Mouse (Mus musculus): ENCODE data around the gene Olfr1183. TPM values are rescaled to one million over a fixed set of nuclear protein-coding genes. Genes with fewer than 3 reads are reported as not detected.
"Not testable (repeated sequence)": the region's sequence is repeated elsewhere in the genome, so short reads cannot be mapped to it uniquely, and the experiment has no call there.

Gene Olfr1183
- not detected for total RNA-seq (2022)

GRCm38 (mm10) chr2:88454567-88454966, at the start of gene Olfr1183:
Gene Olfr1183, plus strand, starts transcription at chr2:88454867.
- DNase-seq (ENCODE audit: low spot score) = not testable (repeated sequence)

GRCm38 (mm10) chr2:88406353-88406752, 48.3 kb upstream of the Olfr1183 start, which contains the start of gene Olfr1179:
Gene Olfr1179, minus strand, starts transcription at chr2:88406453.
- DNase-seq (ENCODE audit: low spot score) = no peak

GRCm38 (mm10) chr2:88419051-88419450, 35.6 kb upstream of the Olfr1183 start, which contains the start of gene Olfr1180:
Gene Olfr1180, minus strand, starts transcription at chr2:88419151.
- DNase-seq (ENCODE audit: low spot score) = no peak

- DNase-seq (ENCODE audit: low spot score) = no peak
Observed at GRCm38 (mm10) chr2:88426071-88426470, 28.6 kb upstream of the Olfr1183 start, which contains the start of gene Olfr1181. Gene Olfr1181, minus strand, starts transcription at chr2:88426171.

- no peak for DNase-seq (ENCODE audit: low spot score)
Observed at GRCm38 (mm10) chr2:88449031-88449430, 5.6 kb upstream of the Olfr1183 start, which contains the start of gene Gm13757. Gene Gm13757, minus strand, starts transcription at chr2:88449131.

- no peak for DNase-seq (ENCODE audit: low spot score)
Observed at GRCm38 (mm10) chr2:88483298-88483697, 28.6 kb downstream of the Olfr1183 start, which contains the start of gene Olfr1184. Gene Olfr1184, plus strand, starts transcription at chr2:88483598.

GRCm38 (mm10) chr2:88493020-88493419, 38.4 kb downstream of the Olfr1183 start, which contains the start of gene Olfr1185-ps1:
Gene Olfr1185-ps1, plus strand, starts transcription at chr2:88493320.
- no peak for DNase-seq (ENCODE audit: low spot score)

- no peak for DNase-seq (ENCODE audit: low spot score)
Observed at GRCm38 (mm10) chr2:88518251-88518650, 63.6 kb downstream of the Olfr1183 start, which contains the start of gene Olfr1186. Gene Olfr1186, plus strand, starts transcription at chr2:88518551.

Other genes starting within 250 kb of the Olfr1183 start
- gene Olfr1170, start 226.5 kb upstream of the Olfr1183 start, total RNA-seq (2022) = not detected
- gene Olfr1173, start 175.0 kb upstream of the Olfr1183 start, total RNA-seq (2022) = not detected
- not detected for gene Olfr1174-ps, start 139.7 kb upstream of the Olfr1183 start, total RNA-seq (2022)
- gene Olfr1175-ps, start 127.7 kb upstream of the Olfr1183 start, total RNA-seq (2022) = not detected
- gene Olfr1176, start 118.1 kb upstream of the Olfr1183 start, total RNA-seq (2022) = not detected
- not detected for gene Olfr1177-ps, start 108.4 kb upstream of the Olfr1183 start, total RNA-seq (2022)
- not detected for gene Olfr1178, start 67.8 kb upstream of the Olfr1183 start, total RNA-seq (2022)
- gene Olfr1179, start 48.4 kb upstream of the Olfr1183 start, total RNA-seq (2022) = not detected
- gene Olfr1180, start 35.7 kb upstream of the Olfr1183 start, total RNA-seq (2022) = not detected
- not detected for gene Olfr1181, start 28.7 kb upstream of the Olfr1183 start, total RNA-seq (2022)
- not detected for gene Gm13757, start 5.7 kb upstream of the Olfr1183 start, total RNA-seq (2022)
- not detected for gene Olfr1184, start 28.7 kb downstream of the Olfr1183 start, total RNA-seq (2022)
- gene Olfr1185-ps1, start 38.5 kb downstream of the Olfr1183 start, total RNA-seq (2022) = not detected
- not detected for gene Olfr1186, start 63.7 kb downstream of the Olfr1183 start, total RNA-seq (2022)
- not detected for gene Olfr1188, start 102.1 kb downstream of the Olfr1183 start, total RNA-seq (2022)
- not detected for gene Olfr1189, start 131.6 kb downstream of the Olfr1183 start, total RNA-seq (2022)
- gene Olfr1191-ps1, start 185.7 kb downstream of the Olfr1183 start, total RNA-seq (2022) = not detected
- not detected for gene Olfr1192-ps1, start 193.6 kb downstream of the Olfr1183 start, total RNA-seq (2022)
- not detected for gene Olfr1193, start 220.8 kb downstream of the Olfr1183 start, total RNA-seq (2022)
- not detected for gene Olfr1195, start 234.3 kb downstream of the Olfr1183 start, total RNA-seq (2022)
- not detected for gene Olfr1196, start 249.7 kb downstream of the Olfr1183 start, total RNA-seq (2022)